Mouse (Mus musculus) kidney, adult 2 months (tissue): ENCODE results near the gene Apon.

Experiments used
- CTCF ChIP-seq: fragments of 200-500 bp; conservative IDR thresholded peaks from 2 replicates; pipeline ENCODE4 v1.5.1; 2011; ENCODE audit warnings: low read depth, mild to moderate bottlenecking, control low read depth, low read length, moderate library complexity, mixed read lengths; ENCODE audit not compliant: insufficient read depth, insufficient read length
- POLR2A ChIP-seq: fragments of 200-500 bp; IDR thresholded peaks from one replicate; pipeline ENCODE4 v1.6.1; 2011; ENCODE audit warnings: low read depth, low read length, control low read depth

DNA sequence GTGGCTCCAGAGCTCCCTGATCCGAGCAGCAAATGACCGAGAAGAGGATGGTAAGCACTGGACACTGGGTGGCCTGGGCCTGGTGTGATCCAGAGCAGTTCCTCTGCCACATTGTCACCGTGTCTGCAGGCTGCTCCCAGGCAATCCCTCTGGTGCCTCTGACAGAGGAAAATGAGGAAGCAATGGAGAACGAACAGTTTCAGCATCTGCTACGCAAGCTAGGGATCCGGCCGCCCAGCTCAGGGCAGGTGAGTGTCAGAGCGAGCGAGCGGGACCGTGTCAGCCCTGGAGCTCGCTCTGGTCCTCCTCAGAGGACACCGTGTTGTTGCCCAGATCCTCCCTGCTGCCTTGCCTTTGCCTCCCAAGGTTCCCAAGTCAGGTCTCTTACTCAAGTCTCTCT, 3.3 kb upstream of the Apon start:
- TF ChIP-seq CTCF (no peak), POLR2A (no peak)
